Mouse (Mus musculus) neural tube, embryonic 14.5 days (tissue): ENCODE measurements around the gene Wfdc3. TPM values are rescaled to one million over a fixed set of nuclear protein-coding genes. Genes with fewer than 3 reads are reported as not detected.
A peak's percentile ranks its signal among the peaks of the same experiment; 100 is the strongest.

Experiments used
- ATAC-seq: fragments of 200-750 bp; cut with Nextera tagmentation; 2 replicates; pipeline ENCODE4 v1.8.0; 2017; ENCODE audit warnings: low read depth, mild to moderate bottlenecking, moderate TSS enrichment, moderate library complexity
- H3K27ac ChIP-seq: fragments of 300-500 bp; sonication (generic); 2 replicates; pipeline ENCODE4 v1.5.1; 2014; ENCODE audit warnings: low read depth, mild to moderate bottlenecking, control low read depth, low read length, moderate library complexity, mixed read lengths
- H3K27me3 ChIP-seq: fragments of 300-500 bp; sonication (generic); 2 replicates; pipeline ENCODE4 v1.6.1; 2014; ENCODE audit warnings: low read length; ENCODE audit not compliant: control insufficient read depth, insufficient read depth
- H3K36me3 ChIP-seq: fragments of 300-500 bp; sonication (generic); 2 replicates; pipeline ENCODE4 v1.6.1; 2014; ENCODE audit warnings: low read length, mixed read lengths; ENCODE audit not compliant: control insufficient read depth, insufficient read depth
- H3K4me1 ChIP-seq: fragments of 300-500 bp; sonication (generic); 2 replicates; pipeline ENCODE4 v1.6.1; 2014; ENCODE audit warnings: low read length; ENCODE audit not compliant: control insufficient read depth, insufficient read depth
- H3K4me2 ChIP-seq: fragments of 300-500 bp; sonication (generic); 2 replicates; pipeline ENCODE4 v1.6.1; 2014; ENCODE audit warnings: mild to moderate bottlenecking, low read depth, low read length, control low read depth
- H3K4me3 ChIP-seq: fragments of 300-500 bp; sonication (generic); 2 replicates; pipeline ENCODE4 v1.5.1; 2014; ENCODE audit warnings: low read depth, low read length, control low read depth, mixed read lengths
- H3K9ac ChIP-seq: fragments of 300-500 bp; sonication (generic); replicated peaks from 2 replicates; pipeline ENCODE4 v1.6.1; 2014; ENCODE audit warnings: low read depth, mild to moderate bottlenecking, control low read depth, low read length, mixed read lengths
- H3K9me3 ChIP-seq: fragments of 300-500 bp; sonication (generic); 2 replicates; pipeline ENCODE4 v1.6.1; 2016; ENCODE audit warnings: low read length; ENCODE audit not compliant: control insufficient read depth
- WGBS: fragments of 180-500 bp; shearing (Covaris S2); extraction: QIAGEN DNeasy Blood & Tissue Kit; methylation state at CpG from one replicate; pipeline ENCODE4 v1.1.7; 2014; 5-methylcytosine and 5-hydroxymethylcytosine counted together
- polyA plus RNA-seq: library from polyadenylated mRNA; unstranded; fragments of >200 nt; fragmentation: Nextera tagmentation; extraction: Ambion mirVana; gene quantifications from 2 replicates; pipeline ENCODE4 v1.2.1, GENCODE M21; 2014

Wfdc3 gene
- polyA plus RNA-seq, 1 experiment from 2014 or later, result 1.2 TPM

DNA sequence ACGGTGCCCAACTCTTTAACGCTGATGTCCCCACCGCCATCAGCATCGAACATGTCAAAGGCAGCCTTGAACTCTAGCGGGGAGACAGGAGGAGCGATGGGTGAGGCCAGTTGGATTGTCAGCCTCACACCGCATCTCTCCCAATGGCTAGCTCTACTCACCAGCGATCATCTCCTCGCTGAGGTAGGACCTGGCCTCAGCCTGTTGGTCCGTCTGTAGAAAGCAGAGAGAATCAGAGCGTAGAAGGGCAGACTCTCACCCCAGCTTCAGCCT is 32.2 kb upstream of the Wfdc3 start:
- H3K4me1 ChIP-seq, result no peaks in the 10 kb centered on the region
- no peak overlapping the region for H3K27ac ChIP-seq
- no peaks in the 10 kb centered on the region for H3K9me3 ChIP-seq
- H3K36me3 ChIP-seq, result no peaks in the 10 kb centered on the region
- no peaks in the 10 kb centered on the region for H3K27me3 ChIP-seq
- H3K4me2 ChIP-seq, result no peak overlapping the region
- no peak overlapping the region for H3K9ac ChIP-seq
- WGBS, result 92% methylated on average over 11 of the region's 11 CpGs
- H3K4me3 ChIP-seq, result no peak overlapping the region
- ATAC-seq, result no peak

DNA sequence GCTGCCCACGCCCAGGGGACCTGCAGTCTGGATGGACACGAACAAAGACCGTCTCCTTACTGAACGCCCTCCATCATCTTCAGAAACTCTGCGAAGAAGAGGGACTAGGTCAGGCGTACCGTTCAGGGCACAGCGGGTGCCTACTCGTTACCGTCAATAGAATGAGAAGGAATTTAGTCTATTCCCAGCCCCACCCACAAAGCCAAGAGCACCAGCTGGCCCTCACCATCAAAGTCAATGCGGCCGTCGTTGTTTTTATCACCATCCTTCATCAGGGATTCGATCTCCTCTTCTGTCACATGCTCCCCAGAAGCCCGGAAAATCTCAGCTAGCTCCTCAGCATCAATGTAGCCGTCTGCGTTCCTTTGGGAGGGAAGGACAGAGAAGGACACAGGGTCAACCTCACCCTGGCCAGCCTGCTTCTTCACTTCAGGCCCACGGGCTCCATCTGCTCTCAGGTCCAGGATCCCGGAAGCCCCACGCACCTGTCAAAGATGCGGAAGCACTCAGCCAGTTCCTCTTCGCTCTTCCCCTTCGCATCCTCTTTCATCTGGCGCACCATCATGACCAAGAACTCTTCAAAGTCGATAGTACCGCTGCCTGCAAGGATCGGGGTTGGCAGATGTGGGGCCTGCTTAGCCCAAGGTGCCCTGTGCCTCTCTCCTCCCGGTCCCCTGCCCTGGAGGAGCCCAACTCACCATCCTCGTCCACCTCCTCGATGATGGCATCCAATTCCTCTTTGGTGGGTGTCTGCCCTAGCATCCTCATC is 31.7 kb upstream of the Wfdc3 start:
- Histone ChIP-seq H3K9me3 (no peaks in the 10 kb centered on the region), H3K4me1 (no peaks in the 10 kb centered on the region), H3K36me3 (no peaks in the 10 kb centered on the region), H3K27ac (no peak overlapping the region), H3K27me3 (no peaks in the 10 kb centered on the region), H3K4me2 (no peak overlapping the region), H3K4me3 (no peak overlapping the region), H3K9ac (no peak overlapping the region)
- no peak for ATAC-seq
- 85% methylated on average over 30 of the region's 30 CpGs for WGBS

DNA sequence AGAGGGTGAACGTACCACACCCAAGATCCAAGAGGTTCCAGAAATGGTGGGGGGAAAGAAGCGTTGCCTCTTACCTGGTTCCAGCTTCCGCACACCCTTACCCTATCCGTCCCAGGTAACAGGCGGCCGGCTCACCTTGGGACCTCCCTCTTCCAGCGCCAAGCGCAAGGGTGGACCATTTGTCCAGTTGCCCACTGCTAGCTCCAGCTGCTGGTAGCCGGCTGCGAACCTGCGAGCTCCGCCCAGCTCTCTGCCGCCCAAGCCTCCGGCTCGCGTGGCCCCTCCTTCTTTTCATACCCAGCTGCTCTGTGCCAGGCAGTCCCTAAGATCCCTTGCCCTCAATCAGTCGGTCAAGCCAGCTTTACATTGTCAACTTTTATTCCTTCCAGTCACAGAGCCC is 31.1 kb upstream of the Wfdc3 start:
- ATAC-seq, result no peak
- no peak overlapping the region for H3K4me3 ChIP-seq

DNA sequence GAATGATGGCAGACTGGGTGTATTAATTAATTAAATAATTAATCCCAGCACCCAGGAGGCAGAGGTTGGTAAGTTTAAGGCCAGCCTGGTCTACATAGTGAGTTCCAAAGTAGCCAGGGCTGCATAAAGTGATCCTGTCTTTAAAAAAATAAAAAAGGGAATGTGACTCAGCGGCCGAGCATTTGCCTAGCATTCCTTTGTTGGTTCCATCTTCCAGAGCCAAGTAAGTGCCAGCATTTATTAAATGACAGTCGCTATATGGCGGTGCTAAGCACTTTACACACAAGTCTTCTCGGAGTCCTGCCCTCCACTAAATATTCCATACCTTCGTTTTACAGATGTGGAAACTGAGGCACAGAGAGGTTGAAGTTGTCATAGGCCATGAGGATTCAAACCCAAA is 30.4 kb upstream of the Wfdc3 start:
- no peak for ATAC-seq
- Histone ChIP-seq H3K4me2 (no peak overlapping the region), H3K9ac (no peak overlapping the region), H3K4me1 (0 out of 2 replicates have a peak, but pooled peaks cover 2% of the 10 kb centered on the region), H3K27me3 (no peaks in the 10 kb centered on the region), H3K4me3 (no peak overlapping the region), H3K36me3 (no peaks in the 10 kb centered on the region), H3K9me3 (no peaks in the 10 kb centered on the region), H3K27ac (no peak overlapping the region)
- 89% methylated on average over 6 of the region's 6 CpGs for WGBS

More for the DNA sequence above, 31.1 kb upstream of the Wfdc3 start:
- WGBS, result 68% methylated on average over 17 of the region's 17 CpGs
- H3K9ac ChIP-seq, result no peak overlapping the region
- no peaks in the 10 kb centered on the region for H3K36me3 ChIP-seq
- H3K27me3 ChIP-seq, result no peaks in the 10 kb centered on the region
- H3K4me2 ChIP-seq, result no peak overlapping the region
- H3K4me1 ChIP-seq, result no peaks in the 10 kb centered on the region
- H3K27ac ChIP-seq, result no peak overlapping the region
- H3K9me3 ChIP-seq, result no peaks in the 10 kb centered on the region

DNA sequence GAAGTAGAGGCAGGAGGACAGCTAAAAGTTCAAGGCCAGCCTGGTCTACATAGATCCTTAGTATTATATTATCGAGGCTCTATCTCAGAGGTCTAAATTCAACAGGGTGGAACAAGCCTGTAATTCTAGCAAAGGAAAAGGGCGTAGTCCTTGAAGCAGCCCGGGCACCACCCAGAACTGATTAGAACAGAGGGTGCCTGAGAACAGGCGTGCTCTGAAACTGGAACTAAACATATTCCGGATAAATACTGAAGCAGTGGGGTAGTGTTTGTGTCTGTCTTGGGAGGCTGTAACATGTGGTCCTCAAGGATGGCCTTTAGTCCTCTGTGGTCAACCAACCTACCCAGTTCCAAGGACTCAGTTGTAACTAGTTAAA is 28.2 kb upstream of the Wfdc3 start:
- no peak overlapping the region for H3K4me3 ChIP-seq
- H3K27ac ChIP-seq, result no peak overlapping the region
- no peak overlapping the region for H3K4me2 ChIP-seq
- H3K4me1 ChIP-seq, result peaks cover 12% of the 10 kb centered on the region
- ATAC-seq, result no peak
- no peaks in the 10 kb centered on the region for H3K9me3 ChIP-seq
- 88% methylated on average over 5 of the region's 5 CpGs for WGBS
- H3K9ac ChIP-seq, result no peak overlapping the region
- no peaks in the 10 kb centered on the region for H3K27me3 ChIP-seq
- H3K36me3 ChIP-seq, result no peaks in the 10 kb centered on the region

DNA sequence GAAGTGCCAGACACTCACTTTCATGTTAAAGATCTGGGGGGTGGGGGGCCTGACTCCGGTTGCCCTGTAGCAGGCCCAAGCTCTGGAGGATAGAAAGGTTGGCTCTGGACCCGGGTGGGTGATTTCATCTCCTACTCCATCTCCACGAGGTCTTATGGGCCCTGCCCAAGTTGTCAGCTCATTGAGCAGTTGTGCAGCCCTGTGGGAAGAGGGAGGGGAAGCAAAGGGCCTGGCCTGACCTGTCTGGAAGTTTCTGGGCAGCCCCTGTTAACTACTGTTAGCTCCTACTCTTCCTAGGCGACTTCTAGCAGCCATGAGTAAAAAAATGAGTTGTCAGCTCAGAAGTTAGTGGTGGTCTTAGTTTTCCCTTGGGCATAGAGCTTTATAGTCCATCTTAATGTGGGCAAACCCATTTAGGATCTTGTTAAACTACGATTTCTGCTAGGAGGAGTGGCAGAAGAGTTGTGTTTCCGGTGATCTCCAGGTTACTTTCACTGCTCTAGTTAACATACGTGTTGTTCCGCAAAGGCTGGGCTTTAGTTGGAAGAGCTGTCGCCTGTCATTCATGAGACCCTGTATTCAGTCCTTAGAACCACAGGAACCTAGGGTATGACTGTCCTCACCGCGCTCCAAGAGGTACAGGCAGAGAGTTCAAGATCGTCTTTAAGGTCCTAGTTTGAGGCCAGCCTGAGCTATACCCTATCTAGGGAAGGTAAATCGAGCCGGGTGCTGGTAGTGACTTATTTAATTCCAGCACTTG is 27.7 kb upstream of the Wfdc3 start:
- Histone ChIP-seq H3K36me3 (no peaks in the 10 kb centered on the region), H3K4me3 (no peak overlapping the region), H3K9ac (no peak overlapping the region), H3K27ac (no peak overlapping the region), H3K27me3 (no peaks in the 10 kb centered on the region), H3K4me2 (no peak overlapping the region), H3K4me1 (peaks cover 12% of the 10 kb centered on the region), H3K9me3 (no peaks in the 10 kb centered on the region)
- no peak for ATAC-seq
- 79% methylated on average over 14 of the region's 14 CpGs for WGBS

DNA sequence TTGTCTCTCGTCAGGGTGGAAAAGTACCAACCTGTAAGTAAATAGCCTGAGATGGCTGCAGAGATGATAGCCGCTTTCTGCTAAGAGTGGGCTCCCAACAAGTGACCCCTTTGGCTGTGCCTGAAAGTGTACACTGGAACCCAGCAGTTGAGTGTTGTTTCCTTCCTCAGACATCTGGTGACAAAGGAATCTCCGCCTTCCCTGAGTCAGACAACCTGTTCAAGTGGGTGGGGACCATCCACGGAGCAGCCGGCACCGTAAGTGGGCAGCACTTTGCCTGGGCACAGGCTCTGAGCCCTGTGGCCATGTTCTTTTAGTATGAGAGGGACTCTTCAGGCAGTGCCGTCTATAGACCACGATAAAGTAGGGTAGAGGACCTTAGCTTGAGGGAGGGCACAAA is 25.4 kb upstream of the Wfdc3 start:
- H3K36me3 ChIP-seq, result peaks cover 15% of the 10 kb centered on the region; the same call in 1 of the 2 replicates
- no peak overlapping the region for H3K4me3 ChIP-seq
- no peak overlapping the region for H3K9ac ChIP-seq
- H3K27me3 ChIP-seq, result no peaks in the 10 kb centered on the region
- 85% methylated on average over 8 of the region's 8 CpGs for WGBS
- peak overlapping the region; percentile 95; the same call in 1 of the 2 replicates for H3K4me2 ChIP-seq
- no peak overlapping the region for H3K27ac ChIP-seq
- no peaks in the 10 kb centered on the region for H3K9me3 ChIP-seq
- H3K4me1 ChIP-seq, result peaks cover 12% of the 10 kb centered on the region
- no peak for ATAC-seq

DNA sequence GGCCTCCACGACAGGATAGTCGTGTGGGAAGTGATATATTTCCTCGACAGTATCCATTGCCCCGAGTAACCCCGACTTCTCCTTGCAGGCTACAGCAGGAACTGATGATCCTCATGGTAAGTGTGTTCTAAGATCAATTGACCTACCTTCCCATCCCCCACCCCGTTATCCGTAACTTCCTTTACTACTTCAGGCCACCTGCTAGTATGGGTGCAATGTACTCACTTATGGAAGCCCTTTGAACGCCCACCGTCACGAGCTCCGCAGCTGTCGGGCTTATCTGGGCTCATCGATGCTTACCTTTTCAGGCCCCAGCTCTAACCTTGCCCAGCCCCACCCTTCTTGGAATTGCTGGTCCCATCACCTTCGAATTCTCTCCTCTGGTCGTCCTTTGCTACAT is 24.5 kb upstream of the Wfdc3 start:
- H3K4me1 ChIP-seq, result peaks cover 12% of the 10 kb centered on the region
- H3K36me3 ChIP-seq, result peaks cover 18% of the 10 kb centered on the region
- H3K9me3 ChIP-seq, result no peaks in the 10 kb centered on the region
- 4% methylated on average over 15 of the region's 15 CpGs for WGBS
- no peak overlapping the region for H3K27ac ChIP-seq
- ATAC-seq, result no peak
- H3K27me3 ChIP-seq, result no peaks in the 10 kb centered on the region
- peak overlapping the region; percentile 95 for H3K4me2 ChIP-seq
- H3K4me3 ChIP-seq, result peak overlapping the region; percentile 67
- H3K9ac ChIP-seq, result peak overlapping the region; percentile 39; the same call in 1 of the 2 replicates

DNA sequence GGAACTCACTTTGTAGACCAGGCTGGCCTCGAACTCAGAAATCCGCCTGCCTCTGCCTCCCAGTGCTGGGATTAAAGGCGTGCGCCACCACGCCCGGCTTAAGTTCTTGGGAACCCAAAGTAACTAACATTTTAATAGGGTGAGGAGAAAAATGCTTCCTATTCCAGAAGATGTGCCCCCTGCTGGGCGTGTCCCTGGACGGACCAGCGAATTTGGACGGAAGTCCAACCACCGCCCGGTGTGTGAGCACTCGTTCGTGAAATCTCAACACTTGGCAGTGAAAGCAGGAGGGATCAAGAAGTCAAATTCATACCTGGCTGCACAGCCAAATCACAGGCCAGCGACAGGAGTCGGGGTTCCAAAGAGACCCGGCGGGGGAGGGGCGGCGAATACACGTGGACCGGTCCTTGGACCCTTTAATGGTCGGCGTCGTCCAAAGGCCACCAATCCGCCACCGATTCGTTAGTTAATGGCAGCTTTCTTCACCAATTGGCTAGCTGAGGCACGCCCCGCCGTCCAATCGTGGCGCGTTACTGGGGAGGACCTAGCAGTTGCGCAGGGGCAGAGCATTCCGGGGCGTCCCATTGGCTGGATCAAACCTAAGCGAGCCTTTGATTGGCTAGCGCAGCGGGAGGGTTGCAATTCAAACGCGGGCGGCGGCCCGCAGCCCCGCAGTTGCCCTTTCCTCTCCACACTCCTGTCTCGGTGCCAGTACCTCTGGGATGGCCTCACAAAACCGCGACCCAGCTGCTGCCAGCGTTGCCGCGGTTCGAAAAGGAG is 23.7 kb upstream of the Wfdc3 start, which contains the start of gene Ube2c:
Gene Ube2c, plus strand, starts transcription at position 641 of the 780 bp plus-strand sequence.
- H3K9ac ChIP-seq, result peak within 1 kb of the TSS; percentile 39; the same call in 1 of the 2 replicates
- peak within 1 kb of the TSS; percentile 95 for H3K4me2 ChIP-seq
- H3K27me3 ChIP-seq, result no peaks in the 10 kb centered on the region
- peaks cover 22% of the 10 kb centered on the region for H3K36me3 ChIP-seq
- H3K4me3 ChIP-seq, result peak within 1 kb of the TSS; percentile 67
- no peaks in the 10 kb centered on the region for H3K9me3 ChIP-seq
- 3% methylated on average over 53 of the region's 53 CpGs for WGBS
- peaks cover 12% of the 10 kb centered on the region for H3K4me1 ChIP-seq
- H3K27ac ChIP-seq, result no peak within 1 kb of the TSS
- peak; percentile 100 for ATAC-seq
